In the genomic region with DNA sequence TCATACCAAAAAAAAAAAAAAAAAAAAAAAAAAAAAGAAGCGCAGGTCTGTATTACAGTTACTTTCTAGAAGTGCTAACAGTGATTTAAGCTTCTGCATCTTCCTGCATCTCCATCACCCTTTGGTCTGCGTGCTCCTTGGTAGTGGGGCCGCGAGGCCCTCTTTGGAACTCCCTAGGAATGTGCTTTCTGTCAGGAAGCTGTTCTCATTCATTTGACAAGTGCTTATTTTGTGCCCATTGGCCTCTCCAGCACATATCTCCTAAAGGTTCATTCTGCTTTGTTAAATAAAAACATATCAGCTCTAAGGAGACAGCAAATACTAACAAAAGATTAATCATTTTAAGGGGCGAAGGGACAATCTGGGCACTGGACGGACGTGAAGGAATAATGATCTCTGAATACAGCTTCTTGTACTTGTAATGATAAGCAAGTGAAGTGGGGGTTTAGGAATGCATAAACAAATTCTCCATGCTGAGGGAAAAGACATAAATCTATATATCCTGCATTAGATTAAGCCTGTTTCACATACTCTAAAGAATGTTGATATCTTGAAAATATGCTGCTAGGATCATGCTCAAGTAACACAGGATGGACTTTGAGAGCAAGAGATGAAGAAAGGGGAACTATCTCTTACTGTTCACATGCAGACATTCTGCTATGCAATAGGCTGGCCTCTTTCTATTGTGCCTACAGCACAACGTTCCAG, we compare ENCODE assay signal across 22 mouse cellular contexts. TPM values are rescaled to one million over a fixed set of nuclear protein-coding genes. Genes with fewer than 3 reads are reported as not detected.
A peak's percentile ranks its signal among the peaks of the same experiment; 100 is the strongest.
DNase-seq lines count a peak whose midpoint lies in the region; ATAC-seq and TF ChIP-seq lines count a peak whose summit lies in the region.
"Had no signal": no experiment of that assay in that cellular context is flagged by ENCODE, and none has a peak within 500 bp of the region (broad histone marks: within the 10 kb centered on the region; RNA-seq: fewer than 3 reads in every experiment).

No protein-coding gene starts in this region.

- no peaks in the 10 kb centered on the region for H3K9me3 ChIP-seq in kidney, embryonic 14.5 days (ENCODE audit: control insufficient read depth, low read length)
- H3K9me3 ChIP-seq in lung, postnatal 0 days (ENCODE audit: low read length) = no peaks in the 10 kb centered on the region
- no peaks in the 10 kb centered on the region for H3K9me3 ChIP-seq in intestine, postnatal 0 days (ENCODE audit: control insufficient read depth)
- H3K9me3 ChIP-seq: forebrain, embryonic 12.5 days; liver, embryonic 13.5 days; midbrain, embryonic 15.5 days had no signal

- no peak overlapping the region for H3K9ac ChIP-seq in kidney, embryonic 14.5 days (ENCODE audit: low read depth, low read length)
- H3K9ac ChIP-seq in lung, postnatal 0 days (replicated peaks; ENCODE audit: low read depth) = no peak overlapping the region
- H3K9ac ChIP-seq in intestine, postnatal 0 days (ENCODE audit: low read depth, low read length) = no peak overlapping the region
- H3K9ac ChIP-seq: forebrain, embryonic 12.5 days; hindbrain, embryonic 14.5 days; liver, embryonic 13.5 days; midbrain, embryonic 15.5 days had no signal

- H3K4me3 ChIP-seq in kidney, embryonic 14.5 days (ENCODE audit: low read length) = no peak overlapping the region
- H3K4me3 ChIP-seq in lung, postnatal 0 days (ENCODE audit: low read depth, low read length) = no peak overlapping the region
- H3K4me3 ChIP-seq in intestine, postnatal 0 days (ENCODE audit: low read depth, low read length) = no peak overlapping the region
- H3K4me3 ChIP-seq: forebrain, embryonic 12.5 days; left cerebral cortex, adult 2 months; liver, embryonic 13.5 days; midbrain, embryonic 15.5 days had no signal

- 58% methylated on average over 8 of the region's 8 CpGs for WGBS in kidney, embryonic 14.5 days
- WGBS in lung, postnatal 0 days = 19% methylated on average over 8 of the region's 8 CpGs
- WGBS in intestine, postnatal 0 days = 56% methylated on average over 8 of the region's 8 CpGs

- no peak for TF ChIP-seq CTCF in lung, postnatal 0 days (IDR thresholded peaks at IDR 0.05)
- no peak for TF ChIP-seq CTCF in intestine, postnatal 0 days (IDR thresholded peaks at IDR 0.05; ENCODE audit: low read depth)

- no peak for TF ChIP-seq EP300 in lung, postnatal 0 days (IDR thresholded peaks at IDR 0.05)

- DNase-seq in kidney, postnatal 14 days = no peak
- peak; percentile 22 for DNase-seq in lung, postnatal 0 days (ENCODE audit: low spot score)
- no peak for DNase-seq in lung, postnatal 4 days
- DNase-seq: cerebellum, adult 9-11 months; gastrocnemius, postnatal 10 days; kidney, adult 9 months; liver, embryonic 13.5 days; retina, postnatal 1 day had no signal

- peak; percentile 39; the same call in 1 of the 2 replicates for ATAC-seq in kidney, embryonic 14.5 days (ENCODE audit: low FRiP score, low TSS enrichment)
- peak; percentile 59 for ATAC-seq in lung, postnatal 0 days
- 0 out of 2 replicates have a peak, but pooled peaks have one; percentile 19 for ATAC-seq in intestine, postnatal 0 days
- ATAC-seq in erythroid progenitor cell, adult 5-6 weeks (replicated peaks; ENCODE audit: low FRiP score, poor library complexity, severe bottlenecking) = no peak
- ATAC-seq in inflammation-experienced regulatory T-cells, adult 6 months = no peak
- ATAC-seq: midbrain, embryonic 15.5 days had no signal

- 0 out of 2 replicates have a peak overlapping the region, but pooled peaks have one; percentile 49 for H3K27ac ChIP-seq in kidney, embryonic 14.5 days (ENCODE audit: low read depth, low read length)
- no peak overlapping the region for H3K27ac ChIP-seq in lung, postnatal 0 days (ENCODE audit: low read length)
- H3K27ac ChIP-seq in intestine, postnatal 0 days (ENCODE audit: low read depth, low read length) = no peak overlapping the region
- H3K27ac ChIP-seq: forebrain, embryonic 12.5 days; hindbrain, embryonic 14.5 days; left cerebral cortex, adult 2 months; midbrain, embryonic 15.5 days had no signal

- H3K4me1 ChIP-seq in kidney, embryonic 14.5 days (ENCODE audit: control insufficient read depth, insufficient read depth, low read length) = no peaks in the 10 kb centered on the region
- H3K4me1 ChIP-seq in lung, postnatal 0 days (ENCODE audit: insufficient read depth, low read depth, low read length) = 0 out of 2 replicates have a peak, but pooled peaks cover 3% of the 10 kb centered on the region
- no peaks in the 10 kb centered on the region; the same call in 1 of the 2 replicates for H3K4me1 ChIP-seq in intestine, postnatal 0 days (replicated peaks; ENCODE audit: control insufficient read depth, insufficient read depth, low read length)
- H3K4me1 ChIP-seq: liver, embryonic 13.5 days; midbrain, embryonic 15.5 days had no signal

- H3K36me3 ChIP-seq in kidney, embryonic 14.5 days (ENCODE audit: control insufficient read depth, insufficient read depth, low read length) = no peaks in the 10 kb centered on the region
- H3K36me3 ChIP-seq in lung, postnatal 0 days (ENCODE audit: insufficient read depth, low read length) = no peaks in the 10 kb centered on the region
- no peaks in the 10 kb centered on the region for H3K36me3 ChIP-seq in intestine, postnatal 0 days (ENCODE audit: control insufficient read depth, insufficient read depth)
- H3K36me3 ChIP-seq: forebrain, embryonic 12.5 days; liver, embryonic 13.5 days; midbrain, embryonic 15.5 days had no signal

- no peak overlapping the region for H3K4me2 ChIP-seq in kidney, embryonic 14.5 days (replicated peaks; ENCODE audit: low read depth, low read length)
- no peak overlapping the region for H3K4me2 ChIP-seq in lung, postnatal 0 days (replicated peaks; ENCODE audit: low read depth, low read length)
- H3K4me2 ChIP-seq in intestine, postnatal 0 days (replicated peaks; ENCODE audit: low read depth) = no peak overlapping the region
- H3K4me2 ChIP-seq: forebrain, embryonic 12.5 days; hindbrain, embryonic 14.5 days; liver, embryonic 13.5 days; midbrain, embryonic 15.5 days had no signal

- H3K27me3 ChIP-seq in kidney, embryonic 14.5 days (ENCODE audit: control insufficient read depth, insufficient read depth, low read length) = no peaks in the 10 kb centered on the region
- no peaks in the 10 kb centered on the region for H3K27me3 ChIP-seq in lung, postnatal 0 days (replicated peaks; ENCODE audit: insufficient read depth, low read length)
- H3K27me3 ChIP-seq in intestine, postnatal 0 days (replicated peaks; ENCODE audit: control insufficient read depth, insufficient read depth, low read length) = no peaks in the 10 kb centered on the region
- H3K27me3 ChIP-seq: forebrain, embryonic 12.5 days; liver, embryonic 13.5 days; midbrain, embryonic 15.5 days had no signal

RNA-seq across cellular contexts. Expression of gene Ltv1, which starts 17.1 kb away (rescaled TPM):
- 62.5 and 73.4 TPM in 2 replicates for polyA plus RNA-seq in kidney, embryonic 14.5 days (2014; fragmentation: Nextera tagmentation; extraction: Ambion mirVana)
- 32.2 and 33.1 TPM in 2 replicates for polyA plus RNA-seq in lung, postnatal 0 days (2015; fragmentation: Nextera tagmentation; extraction: Ambion mirVana)
- 44.1 and 45.5 TPM in 2 replicates for polyA plus RNA-seq in intestine, postnatal 0 days (2015; fragmentation: Nextera tagmentation; extraction: Ambion mirVana)
- 10.1 and 22.7 TPM in 2 replicates for total RNA-seq in erythroid progenitor cell, adult 5-6 weeks (2015; ENCODE audit: low replicate concordance)
- 6.0 and 6.8 TPM in 2 replicates for total RNA-seq in erythroid progenitor cell, adult 5-6 weeks (2017; ENCODE audit: low replicate concordance)
- 10 to 100 TPM; 34.5 to 39.4 (median 35.8) TPM for polyA plus RNA-seq in inflammation-experienced regulatory T-cells, adult 6 months (2017; shearing (Covaris generic))

RNA-seq across cellular contexts. Expression of gene Zc2hc1b, which starts 32.3 kb away (rescaled TPM):
- polyA plus RNA-seq in kidney, embryonic 14.5 days (2014; fragmentation: Nextera tagmentation; extraction: Ambion mirVana) = not detected in 2 replicates
- not detected in 2 replicates for polyA plus RNA-seq in lung, postnatal 0 days (2015; fragmentation: Nextera tagmentation; extraction: Ambion mirVana)
- polyA plus RNA-seq in intestine, postnatal 0 days (2015; fragmentation: Nextera tagmentation; extraction: Ambion mirVana) = not detected in 2 replicates
- total RNA-seq in erythroid progenitor cell, adult 5-6 weeks (2015; ENCODE audit: low replicate concordance) = not detected in 2 replicates
- total RNA-seq in erythroid progenitor cell, adult 5-6 weeks (2017; ENCODE audit: low replicate concordance) = not detected in 2 replicates
- not detected for polyA plus RNA-seq in inflammation-experienced regulatory T-cells, adult 6 months (2017; shearing (Covaris generic))
- total RNA-seq: ES-E14; gastrocnemius, postnatal 10 days; layer of hippocampus, adult 8-10 months; left cerebral cortex, adult 2 months had no signal
- polyA plus RNA-seq: forebrain, embryonic 12.5 days; frontal cortex, adult 2 months; heart, postnatal 0 days; hindbrain, embryonic 14.5 days; limb, embryonic 11.5 days; liver, embryonic 13.5 days; midbrain, embryonic 15.5 days; thymus, postnatal 0 days had no signal

Comparison
In these comparisons a context has a peak if more than half of its experiments do, and no peak if none do; other contexts are left out.
1. ATAC-seq: peak in kidney, embryonic 14.5 days (single experiment), lung, postnatal 0 days (single experiment) and intestine, postnatal 0 days (single experiment); none in erythroid progenitor cell, adult 5-6 weeks (single experiment) and inflammation-experienced regulatory T-cells, adult 6 months (single experiment).